Mouse (Mus musculus) embryonic facial prominence, embryonic 14.5 days (tissue): ENCODE data around the gene Bbip1. TPM values are rescaled to one million over a fixed set of nuclear protein-coding genes. Genes with fewer than 3 reads are reported as not detected.

ENCODE experiments used
- ATAC-seq: fragments of 200-750 bp; cut with Nextera tagmentation; 2 replicates; pipeline ENCODE4 v1.8.0; 2017; ENCODE audit warnings: low read depth, moderate number of reproducible peaks, moderate TSS enrichment
- DNase-seq: peaks from one replicate; pipeline ENCODE4 v3.0.0-alpha.2; 2015; ENCODE audit warnings: low spot score
- H3K27ac ChIP-seq: fragments of 300-500 bp; sonication (generic); replicated peaks from 2 replicates; pipeline ENCODE4 v1.5.1; 2014; ENCODE audit warnings: low read depth, mild to moderate bottlenecking, low read length, moderate library complexity
- H3K27me3 ChIP-seq: fragments of 300-500 bp; sonication (generic); replicated peaks from 2 replicates; pipeline ENCODE4 v1.6.1; 2014; ENCODE audit warnings: low read length; ENCODE audit not compliant: control insufficient read depth, insufficient read depth
- H3K36me3 ChIP-seq: fragments of 300-500 bp; sonication (generic); 2 replicates; pipeline ENCODE4 v1.6.1; 2014; ENCODE audit warnings: low read length, mixed read lengths; ENCODE audit not compliant: control insufficient read depth, insufficient read depth
- H3K4me1 ChIP-seq: fragments of 300-500 bp; sonication (generic); 2 replicates; pipeline ENCODE4 v1.6.1; 2014; ENCODE audit warnings: antibody characterized with exemption, low read length; ENCODE audit not compliant: control insufficient read depth, insufficient read depth
- H3K4me2 ChIP-seq: fragments of 300-500 bp; sonication (generic); 2 replicates; pipeline ENCODE4 v1.6.1; 2014; ENCODE audit warnings: low read depth, mild to moderate bottlenecking, low read length, moderate library complexity, mixed read lengths
- H3K4me3 ChIP-seq: fragments of 300-500 bp; sonication (generic); 2 replicates; pipeline ENCODE4 v1.5.1; 2014; ENCODE audit warnings: low read depth, mild to moderate bottlenecking, low read length
- H3K9ac ChIP-seq: fragments of 300-500 bp; sonication (generic); 2 replicates; pipeline ENCODE4 v1.6.1; 2014; ENCODE audit warnings: low read depth, mild to moderate bottlenecking, low read length, moderate library complexity, mixed read lengths
- H3K9me3 ChIP-seq: fragments of 300-500 bp; sonication (generic); 2 replicates; pipeline ENCODE4 v1.6.1; 2016; ENCODE audit warnings: low read length; ENCODE audit not compliant: control insufficient read depth
- WGBS: fragments of 180-500 bp; shearing (Covaris S2); extraction: QIAGEN DNeasy Blood & Tissue Kit; methylation state at CpG from one replicate; pipeline ENCODE4 v1.1.7; 2014; 5-methylcytosine and 5-hydroxymethylcytosine counted together
- polyA plus RNA-seq: library from polyadenylated mRNA; unstranded; fragments of >200 nt; fragmentation: Nextera tagmentation; extraction: Ambion mirVana; gene quantifications from 2 replicates; pipeline ENCODE4 v1.2.1, GENCODE M21; 2014

Gene Bbip1
- polyA plus RNA-seq, 1 experiment from 2014 or later, result 93.6 TPM

GRCm38 (mm10) chr19:53891569-53891968, 52.9 kb downstream of the Bbip1 start:
- H3K4me1 ChIP-seq, result peaks cover 41% of the 10 kb centered on the region
- H3K4me2 ChIP-seq, result no peak overlapping the region
- no peak for DNase-seq
- 88% methylated on average over 2 of the region's 2 CpGs for WGBS
- peak overlapping the region; percentile 88 for H3K27ac ChIP-seq
- no peak overlapping the region for H3K4me3 ChIP-seq
- no peak overlapping the region for H3K9ac ChIP-seq
- no peaks in the 10 kb centered on the region for H3K27me3 ChIP-seq
- H3K9me3 ChIP-seq, result no peaks in the 10 kb centered on the region
- H3K36me3 ChIP-seq, result no peaks in the 10 kb centered on the region
- ATAC-seq, result no peak

GRCm38 (mm10) chr19:53890781-53891251, 53.6 kb downstream of the Bbip1 start:
- Histone ChIP-seq H3K4me3 (no peak overlapping the region), H3K27ac (peak overlapping the region; percentile 88; the same call in 1 of the 2 replicates), H3K9me3 (no peaks in the 10 kb centered on the region), H3K36me3 (no peaks in the 10 kb centered on the region), H3K4me1 (peaks cover 41% of the 10 kb centered on the region), H3K27me3 (no peaks in the 10 kb centered on the region), H3K4me2 (no peak overlapping the region), H3K9ac (no peak overlapping the region)
- 64% methylated on average over 5 of the region's 5 CpGs for WGBS
- ATAC-seq, result no peak
- DNase-seq, result no peak

GRCm38 (mm10) chr19:53890274-53890673, 54.2 kb downstream of the Bbip1 start:
- H3K4me1 ChIP-seq, result peaks cover 41% of the 10 kb centered on the region
- no peak for ATAC-seq
- no peak for DNase-seq
- no peak overlapping the region for H3K9ac ChIP-seq
- WGBS, result 60% methylated on average over 5 of the region's 5 CpGs
- H3K9me3 ChIP-seq, result no peaks in the 10 kb centered on the region
- no peaks in the 10 kb centered on the region for H3K27me3 ChIP-seq
- no peak overlapping the region for H3K4me2 ChIP-seq
- no peak overlapping the region for H3K27ac ChIP-seq
- no peak overlapping the region for H3K4me3 ChIP-seq
- no peaks in the 10 kb centered on the region for H3K36me3 ChIP-seq

GRCm38 (mm10) chr19:53889555-53889954, 54.9 kb downstream of the Bbip1 start:
- Histone ChIP-seq H3K9ac (no peak overlapping the region), H3K27ac (no peak overlapping the region), H3K36me3 (no peaks in the 10 kb centered on the region), H3K27me3 (no peaks in the 10 kb centered on the region), H3K4me1 (peaks cover 38% of the 10 kb centered on the region), H3K4me2 (no peak overlapping the region), H3K4me3 (no peak overlapping the region), H3K9me3 (no peaks in the 10 kb centered on the region)
- ATAC-seq (no peak), DNase-seq (no peak)
- WGBS, result 66% methylated on average over 5 of the region's 5 CpGs

GRCm38 (mm10) chr19:53888331-53888730, 56.1 kb downstream of the Bbip1 start:
- no peak overlapping the region for H3K27ac ChIP-seq

GRCm38 (mm10) chr19:53887822-53888221, 56.6 kb downstream of the Bbip1 start:
- no peak overlapping the region for H3K9ac ChIP-seq
- no peaks in the 10 kb centered on the region for H3K36me3 ChIP-seq
- H3K27me3 ChIP-seq, result no peaks in the 10 kb centered on the region
- H3K27ac ChIP-seq, result no peak overlapping the region
- no peak overlapping the region for H3K4me3 ChIP-seq
- ATAC-seq, result no peak
- DNase-seq, result no peak
- H3K9me3 ChIP-seq, result no peaks in the 10 kb centered on the region
- peaks cover 22% of the 10 kb centered on the region for H3K4me1 ChIP-seq
- 78% methylated on average over 3 of the region's 3 CpGs for WGBS
- no peak overlapping the region for H3K4me2 ChIP-seq

More at GRCm38 (mm10) chr19:53888331-53888730, 56.1 kb downstream of the Bbip1 start:
- Histone ChIP-seq H3K4me2 (no peak overlapping the region), H3K4me1 (peaks cover 27% of the 10 kb centered on the region), H3K4me3 (no peak overlapping the region), H3K9ac (0 out of 2 replicates have a peak overlapping the region, but pooled peaks have one; percentile 0), H3K27me3 (no peaks in the 10 kb centered on the region), H3K36me3 (no peaks in the 10 kb centered on the region), H3K9me3 (no peaks in the 10 kb centered on the region)
- 75% methylated on average over 9 of the region's 9 CpGs for WGBS
- no peak for DNase-seq
- no peak for ATAC-seq

GRCm38 (mm10) chr19:53886576-53887370, 57.7 kb downstream of the Bbip1 start:
- peaks cover 18% of the 10 kb centered on the region for H3K4me1 ChIP-seq
- ATAC-seq (no peak), DNase-seq (no peak)
- H3K9me3 ChIP-seq, result no peaks in the 10 kb centered on the region
- WGBS, result 92% methylated on average over 10 of the region's 10 CpGs
- no peaks in the 10 kb centered on the region for H3K36me3 ChIP-seq
- H3K27ac ChIP-seq, result no peak overlapping the region
- no peak overlapping the region for H3K4me3 ChIP-seq
- no peaks in the 10 kb centered on the region for H3K27me3 ChIP-seq
- no peak overlapping the region for H3K9ac ChIP-seq
- no peak overlapping the region for H3K4me2 ChIP-seq

GRCm38 (mm10) chr19:53885450-53885849, 59.0 kb downstream of the Bbip1 start:
- peaks cover 12% of the 10 kb centered on the region; the same call in 1 of the 2 replicates for H3K4me1 ChIP-seq
- H3K4me2 ChIP-seq, result no peak overlapping the region
- DNase-seq, result peak; percentile 48
- no peaks in the 10 kb centered on the region for H3K9me3 ChIP-seq
- ATAC-seq, result peak; percentile 75; the same call in 1 of the 2 replicates
- no peaks in the 10 kb centered on the region for H3K27me3 ChIP-seq
- no peak overlapping the region for H3K9ac ChIP-seq
- no peak overlapping the region for H3K27ac ChIP-seq
- WGBS, result 57% methylated on average over 10 of the region's 10 CpGs
- H3K4me3 ChIP-seq, result no peak overlapping the region
- H3K36me3 ChIP-seq, result no peaks in the 10 kb centered on the region

- whole genome bisulfite sequencing, result 42% methylated on average over 5 of the region's 5 CpGs
- Histone ChIP-seq H3K9me3 (no peaks in the 10 kb centered on the region), H3K27ac (peak overlapping the region; percentile 40; the same call in 1 of the 2 replicates), H3K36me3 (no peaks in the 10 kb centered on the region), H3K4me3 (no peak overlapping the region), H3K4me2 (no peak overlapping the region), H3K27me3 (no peaks in the 10 kb centered on the region), H3K4me1 (peaks cover 19% of the 10 kb centered on the region), H3K9ac (no peak overlapping the region)
- ATAC-seq, result no peak
- DNase-seq, result peak; percentile 67
These were observed 62.6 kb downstream of the Bbip1 start for GRCm38 (mm10) chr19:53881786-53882185.
